Mouse (Mus musculus): ENCODE results near the gene Krt23.

DNA sequence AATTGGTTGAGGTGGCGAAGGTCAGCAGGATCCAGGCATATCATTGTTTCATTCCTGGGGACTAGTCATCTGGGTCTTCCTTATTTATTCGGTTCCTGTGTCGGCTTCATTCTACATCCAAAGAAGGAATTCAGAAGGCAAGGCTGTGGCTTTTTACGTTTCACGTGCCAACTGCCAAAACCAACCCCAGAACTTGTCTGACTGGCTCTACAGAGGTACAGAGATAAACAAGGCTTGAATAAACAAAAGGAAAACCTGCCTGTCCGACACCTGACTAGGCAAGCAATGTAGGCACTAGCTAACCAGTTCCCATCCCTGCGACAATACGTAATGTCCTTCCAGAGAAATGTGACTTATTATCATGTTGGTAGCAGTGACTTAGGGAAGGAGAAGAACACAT lies 21.2 kb upstream of the Krt23 start:
- TF ChIP-seq POLR2A (IDR thresholded peaks at IDR 0.05; ENCODE audit: insufficient read depth, low read depth, low read length) (no peak), CTCF (IDR thresholded peaks at IDR 0.05; ENCODE audit: insufficient read depth, low read depth, low read length) (no peak)

Measured in olfactory bulb, adult 2 months (tissue).